Mouse (Mus musculus) lung, postnatal 0 days (tissue): ENCODE measurements around the gene Fbxl19.

Experiments
- CTCF ChIP-seq: IDR thresholded peaks from 2 replicates; pipeline ENCODE4 v1.5.1; 2016; ENCODE audit warnings: antibody characterized with exemption, mild to moderate bottlenecking
- EP300 ChIP-seq: IDR thresholded peaks from 2 replicates; pipeline ENCODE4 v1.6.1; 2016; ENCODE audit warnings: antibody characterized with exemption, mild to moderate bottlenecking, control low read depth

GRCm38 (mm10) chr7:127817776-127818175 lies 73.4 kb downstream of the Fbxl19 start:
- no peak for TF ChIP-seq CTCF
- no peak for TF ChIP-seq EP300
